In the genomic region with DNA sequence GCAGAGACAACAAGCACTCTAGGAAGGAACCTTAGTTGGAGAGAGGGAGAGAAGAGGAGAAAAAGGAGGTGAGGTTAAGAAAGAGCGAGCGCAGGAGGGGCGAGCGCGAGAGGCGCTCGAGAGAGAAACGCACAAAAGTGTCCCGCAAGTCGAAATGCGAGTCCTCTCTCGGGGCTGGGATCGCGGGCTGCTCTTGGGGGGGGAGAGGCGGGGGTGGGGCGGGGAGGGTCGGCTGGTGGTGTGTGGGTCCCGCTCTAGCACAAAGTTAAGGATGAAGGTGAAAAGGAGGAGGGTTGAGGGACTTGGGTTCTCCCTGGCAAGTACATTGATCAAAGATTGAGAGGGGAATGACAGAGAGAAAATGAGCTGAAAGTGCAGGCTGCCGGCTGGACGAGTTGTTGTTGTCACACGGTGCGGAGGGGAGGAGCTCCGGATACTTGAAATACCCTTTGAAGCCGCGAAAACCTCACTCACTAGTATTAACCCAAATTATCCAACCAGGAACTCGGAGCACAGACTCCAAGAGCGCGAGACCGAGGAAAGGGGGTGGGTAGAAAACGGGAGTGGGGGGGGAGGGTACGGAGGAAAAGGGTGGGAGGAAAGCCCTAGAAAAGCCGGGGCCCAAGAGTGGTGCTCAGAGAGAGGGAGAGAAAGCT, we compare ENCODE assay signal across 8 mouse cellular contexts. TPM values are rescaled to one million over a fixed set of nuclear protein-coding genes. Genes with fewer than 3 reads are reported as not detected.
DNase-seq lines count a peak whose midpoint lies in the region; TF ChIP-seq lines count a peak whose summit lies in the region.

A gene (minus strand): TSS at position 345 of the 656 bp plus-strand sequence.

- H3K9ac ChIP-seq in ES-Bruce4 (ENCODE audit: low read depth, poor library complexity, severe bottlenecking) = peak within 1 kb of the TSS; percentile 74; the same call in 1 of the 2 replicates

- no peak for TF ChIP-seq CTCF in ES-Bruce4 (IDR thresholded peaks at IDR 0.05; ENCODE audit: low read depth, low read length)
- no peak for TF ChIP-seq CTCF in layer of hippocampus, adult 2 months (conservative IDR thresholded peaks at IDR 0.05)

- peak within 1 kb of the TSS; percentile 80 for H3K4me3 ChIP-seq in ES-Bruce4 (ENCODE audit: low read depth, low read length)
- H3K4me3 ChIP-seq in erythroblast, embryonic 14.5 days (replicated peaks) = peak within 1 kb of the TSS; percentile 49
- peak within 1 kb of the TSS; percentile 78 for H3K4me3 ChIP-seq in layer of hippocampus, adult 2 months

- H3K27me3 ChIP-seq in ES-Bruce4 (ENCODE audit: control insufficient read depth, insufficient read depth, low read length, poor library complexity, severe bottlenecking) = peaks cover 13% of the 10 kb centered on the region
- H3K27me3 ChIP-seq in erythroblast, embryonic 14.5 days (ENCODE audit: control insufficient read depth) = peaks cover 48% of the 10 kb centered on the region

- no peak within 1 kb of the TSS for H3K27ac ChIP-seq in ES-Bruce4 (ENCODE audit: insufficient read depth, low read length)
- H3K27ac ChIP-seq in layer of hippocampus, adult 2 months = peak within 1 kb of the TSS; percentile 85

- H3K36me3 ChIP-seq in ES-Bruce4 (ENCODE audit: control insufficient read depth, insufficient read depth, low read length, poor library complexity, severe bottlenecking) = no peaks in the 10 kb centered on the region
- no peaks in the 10 kb centered on the region for H3K36me3 ChIP-seq in erythroblast, embryonic 14.5 days (ENCODE audit: control insufficient read depth)

- intact Hi-C loops in heart, postnatal 25 days (cut with DNase I) = loop anchor here (5.0 to 10.0 kb wide), 4 partner anchors 57 to 355 kb away; no protein-coding TSS in a partner anchor

- DNase-seq in adrenal gland, postnatal 14 days = peak; percentile 67
- DNase-seq in heart, postnatal 25 days (ENCODE audit: low spot score) = peak; percentile 2
- peak; percentile 20 to 30 for DNase-seq in layer of hippocampus, adult 2 months (ENCODE audit: low spot score in 2 of 2)
- DNase-seq in lung, postnatal 10 days = peak; percentile 85
- DNase-seq in ovary, postnatal 14 days (ENCODE audit: low spot score) = peak; percentile 28
- no peak for DNase-seq in MN1 (ENCODE audit: low spot score)

- no peak for TF ChIP-seq EP300 in ES-Bruce4 (IDR thresholded peaks at IDR 0.05; ENCODE audit: insufficient read depth, low read depth, low read length)

- TF ChIP-seq POLR2A in ES-Bruce4 (IDR thresholded peaks at IDR 0.05; ENCODE audit: insufficient read depth, low read length) = no peak

- H3K9me3 ChIP-seq in ES-Bruce4 (replicated peaks; ENCODE audit: control insufficient read depth, insufficient read depth, low read length, poor library complexity, severe bottlenecking) = no peaks in the 10 kb centered on the region
- no peaks in the 10 kb centered on the region for H3K9me3 ChIP-seq in erythroblast, embryonic 14.5 days (ENCODE audit: control insufficient read depth, low read length)

- no peaks in the 10 kb centered on the region for H3K4me1 ChIP-seq in ES-Bruce4 (ENCODE audit: control insufficient read depth, insufficient read depth, low read length)
- H3K4me1 ChIP-seq in erythroblast, embryonic 14.5 days (ENCODE audit: control insufficient read depth) = peaks cover 1% of the 10 kb centered on the region; the same call in 1 of the 2 replicates

RNA-seq across cellular contexts. Expression of the gene that starts here (rescaled TPM):
- 0.52 and 0.59 TPM in 2 replicates for polyA plus RNA-seq in ES-Bruce4 (2011; ENCODE audit: insufficient read depth, insufficient read length, low read depth, missing spikeins)
- 8.1 and 9.2 TPM in 2 replicates for total RNA-seq in adrenal gland, postnatal 14 days (2021)
- polyA plus RNA-seq in erythroblast, embryonic 14.5 days (2012) = not detected in 2 replicates
- 1 to 10 TPM; 6.0 to 8.3 TPM for total RNA-seq in heart, postnatal 25 days (2021)
- 1 to 10 TPM; 4.3 to 4.5 TPM for total RNA-seq in layer of hippocampus, adult 2 months (2021)
